Mouse (Mus musculus) liver, adult 2 months (tissue): ENCODE results near the gene Camkk2.

ENCODE experiments used
- CTCF ChIP-seq: fragments of 200-500 bp; IDR thresholded peaks from 2 replicates; pipeline ENCODE4 v1.5.1; 2011; ENCODE audit warnings: low read depth, low read length, control low read depth
- POLR2A ChIP-seq: fragments of 200-500 bp; IDR thresholded peaks from 2 replicates; pipeline ENCODE4 v1.6.1; 2011; ENCODE audit warnings: low read length, control low read depth; ENCODE audit not compliant: insufficient read depth; ENCODE audit errors: extremely low read depth

- TF ChIP-seq CTCF, result no peak
- TF ChIP-seq POLR2A, result no peak
Observed at GRCm38 (mm10) chr5:122716793-122717192, 62.4 kb downstream of the Camkk2 start.
